19 mouse cellular contexts compared by ENCODE assay signal in genomic region chr12:26386189-26386588, GRCm38 (mm10). TPM values are rescaled to one million over a fixed set of nuclear protein-coding genes. Genes with fewer than 3 reads are reported as not detected.
DNase-seq lines count a peak whose midpoint lies in the region; ATAC-seq lines count a peak whose summit lies in the region.
"Had no signal": no experiment of that assay in that cellular context is flagged by ENCODE, and none has a peak within 500 bp of the region (broad histone marks: within the 10 kb centered on the region; RNA-seq: fewer than 3 reads in every experiment).

No protein-coding gene starts in this region.

- no peaks in the 10 kb centered on the region for H3K27me3 ChIP-seq in embryonic facial prominence, embryonic 14.5 days (replicated peaks; ENCODE audit: control insufficient read depth, insufficient read depth, low read length)
- H3K27me3 ChIP-seq in stomach, embryonic 15.5 days (replicated peaks) = no peaks in the 10 kb centered on the region
- H3K27me3 ChIP-seq: liver, embryonic 12.5 days had no signal

- H3K36me3 ChIP-seq in embryonic facial prominence, embryonic 14.5 days (ENCODE audit: control insufficient read depth, insufficient read depth, low read length) = peaks cover 56% of the 10 kb centered on the region
- no peaks in the 10 kb centered on the region for H3K36me3 ChIP-seq in stomach, embryonic 15.5 days
- H3K36me3 ChIP-seq: liver, embryonic 12.5 days had no signal

- H3K4me3 ChIP-seq in embryonic facial prominence, embryonic 14.5 days (ENCODE audit: low read depth, low read length) = no peak overlapping the region
- H3K4me3 ChIP-seq in stomach, embryonic 15.5 days (replicated peaks) = no peak overlapping the region
- H3K4me3 ChIP-seq: liver, embryonic 12.5 days; midbrain, embryonic 10.5 days had no signal

- H3K4me2 ChIP-seq in embryonic facial prominence, embryonic 14.5 days (ENCODE audit: low read depth, low read length) = no peak overlapping the region
- no peak overlapping the region for H3K4me2 ChIP-seq in stomach, embryonic 15.5 days
- H3K4me2 ChIP-seq: liver, embryonic 12.5 days had no signal

- peak overlapping the region; percentile 74; the same call in 1 of the 2 replicates for H3K27ac ChIP-seq in embryonic facial prominence, embryonic 14.5 days (replicated peaks; ENCODE audit: low read depth, low read length)
- peak overlapping the region; percentile 51; the same call in 1 of the 2 replicates for H3K27ac ChIP-seq in stomach, embryonic 15.5 days
- H3K27ac ChIP-seq: kidney, postnatal 0 days; liver, embryonic 12.5 days; macrophage; midbrain, embryonic 10.5 days had no signal

- H3K4me1 ChIP-seq in embryonic facial prominence, embryonic 14.5 days (ENCODE audit: control insufficient read depth, insufficient read depth, low read length) = peaks cover 17% of the 10 kb centered on the region
- H3K4me1 ChIP-seq in stomach, embryonic 15.5 days = peaks cover 6% of the 10 kb centered on the region; the same call in 1 of the 2 replicates
- H3K4me1 ChIP-seq: liver, embryonic 12.5 days; midbrain, embryonic 10.5 days had no signal

- H3K9me3 ChIP-seq in embryonic facial prominence, embryonic 14.5 days (ENCODE audit: control insufficient read depth, low read length) = no peaks in the 10 kb centered on the region
- no peaks in the 10 kb centered on the region for H3K9me3 ChIP-seq in stomach, embryonic 15.5 days
- H3K9me3 ChIP-seq: liver, embryonic 12.5 days; midbrain, embryonic 10.5 days had no signal

- ATAC-seq in embryonic facial prominence, embryonic 14.5 days (ENCODE audit: low read depth) = no peak
- no peak for ATAC-seq in stomach, embryonic 15.5 days (ENCODE audit: insufficient read depth, low FRiP score, low read depth)
- ATAC-seq: liver, embryonic 12.5 days had no signal

- no peak overlapping the region for H3K9ac ChIP-seq in embryonic facial prominence, embryonic 14.5 days (ENCODE audit: low read depth, low read length)
- H3K9ac ChIP-seq in stomach, embryonic 15.5 days = no peak overlapping the region
- H3K9ac ChIP-seq: liver, embryonic 12.5 days had no signal

- peak; percentile 25 for DNase-seq in gastrocnemius, postnatal 25 days
- DNase-seq in gastrocnemius, postnatal 10 days = no peak
- DNase-seq in lung, postnatal 36 days = peak; percentile 37
- DNase-seq in lung, postnatal 14 days = no peak
- no peak for DNase-seq in embryonic facial prominence, embryonic 14.5 days (ENCODE audit: low spot score)
- DNase-seq in cerebellum, postnatal 25 days = no peak
- DNase-seq: adrenal gland, postnatal 36 days; B cell, adult 2 months; cerebellum, adult 18-20 months; cerebellum, postnatal 36 days; kidney, adult 11 months; right cerebral cortex, postnatal 4 days; thymus, adult 18-20 months; thymus, postnatal 4 days had no signal

- WGBS in embryonic facial prominence, embryonic 14.5 days = 63% methylated on average over 2 of the region's 2 CpGs
- 71% methylated on average over 2 of the region's 2 CpGs for WGBS in stomach, embryonic 15.5 days

RNA-seq across cellular contexts. Expression of gene Rnf144a, which starts 28.9 kb away (rescaled TPM):
- total RNA-seq in gastrocnemius, postnatal 25 days (2021) = 1 to 10 TPM; 7.0 to 8.7 TPM
- total RNA-seq in gastrocnemius, postnatal 10 days (2021) = 10 to 100 TPM; 29.0 to 39.4 TPM
- polyA plus RNA-seq in embryonic facial prominence, embryonic 14.5 days (2014; fragmentation: Nextera tagmentation; extraction: Ambion mirVana) = 24.8 and 31.7 TPM in 2 replicates
- 19.2 and 20.0 TPM in 2 replicates for polyA plus RNA-seq in stomach, embryonic 15.5 days (2015; fragmentation: Nextera tagmentation; extraction: Ambion mirVana)

Comparison
In these comparisons a context has a peak if more than half of its experiments do, and no peak if none do; other contexts are left out.
1. DNase-seq: peak in gastrocnemius, postnatal 25 days (single experiment) and lung, postnatal 36 days (single experiment); none in gastrocnemius, postnatal 10 days (single experiment), lung, postnatal 14 days (single experiment), embryonic facial prominence, embryonic 14.5 days (single experiment) and cerebellum, postnatal 25 days (0 of 2).